Mouse (Mus musculus): ENCODE data around the gene Ube2d2b. TPM values are rescaled to one million over a fixed set of nuclear protein-coding genes. Genes with fewer than 3 reads are reported as not detected.

Ube2d2b gene
- polyA plus RNA-seq, 1 experiment from 2014 or later, result 0.21 TPM

- 0 out of 2 replicates have a peak, but pooled peaks cover 4% of the 10 kb centered on the region for H3K36me3 ChIP-seq (ENCODE audit: control insufficient read depth, insufficient read depth, low read length)
- H3K27ac ChIP-seq (ENCODE audit: low read length), result no peak overlapping the region
- H3K9me3 ChIP-seq (replicated peaks; ENCODE audit: control insufficient read depth, low read length), result 0 out of 2 replicates have a peak, but pooled peaks cover 4% of the 10 kb centered on the region
- H3K4me2 ChIP-seq (ENCODE audit: low read depth, low read length), result no peak overlapping the region
- ATAC-seq (ENCODE audit: insufficient read depth, low FRiP score), result no peak
- 75% methylated on average over 5 of the region's 5 CpGs for WGBS
- no peak overlapping the region for H3K9ac ChIP-seq (ENCODE audit: low read length)
- no peaks in the 10 kb centered on the region for H3K27me3 ChIP-seq (ENCODE audit: control insufficient read depth, insufficient read depth, low read length)
- no peak overlapping the region for H3K4me3 ChIP-seq (replicated peaks; ENCODE audit: low read length)
- 0 out of 2 replicates have a peak, but pooled peaks cover 3% of the 10 kb centered on the region for H3K4me1 ChIP-seq (ENCODE audit: control insufficient read depth, insufficient read depth, low read length)
These were observed 17.4 kb downstream of the Ube2d2b start for GRCm38 (mm10) chr5:107847349-107847748.

GRCm38 (mm10) chr5:107847817-107848216 is 17.9 kb downstream of the Ube2d2b start:
- 0 out of 2 replicates have a peak, but pooled peaks cover 3% of the 10 kb centered on the region for H3K4me1 ChIP-seq (ENCODE audit: control insufficient read depth, insufficient read depth, low read length)
- no peak overlapping the region for H3K9ac ChIP-seq (ENCODE audit: low read length)
- no peak overlapping the region for H3K4me2 ChIP-seq (ENCODE audit: low read depth, low read length)
- ATAC-seq (ENCODE audit: insufficient read depth, low FRiP score), result no peak
- 79% methylated on average over 2 of the region's 2 CpGs for WGBS
- H3K27ac ChIP-seq (ENCODE audit: low read length), result no peak overlapping the region
- 0 out of 2 replicates have a peak, but pooled peaks cover 4% of the 10 kb centered on the region for H3K36me3 ChIP-seq (ENCODE audit: control insufficient read depth, insufficient read depth, low read length)
- H3K27me3 ChIP-seq (ENCODE audit: control insufficient read depth, insufficient read depth, low read length), result no peaks in the 10 kb centered on the region
- no peak overlapping the region for H3K4me3 ChIP-seq (replicated peaks; ENCODE audit: low read length)
- H3K9me3 ChIP-seq (replicated peaks; ENCODE audit: control insufficient read depth, low read length), result 0 out of 2 replicates have a peak, but pooled peaks cover 4% of the 10 kb centered on the region

- H3K27me3 ChIP-seq (ENCODE audit: control insufficient read depth, insufficient read depth, low read length), result no peaks in the 10 kb centered on the region
- peaks cover 3% of the 10 kb centered on the region for H3K4me1 ChIP-seq (ENCODE audit: control insufficient read depth, insufficient read depth, low read length)
- 87% methylated on average over 4 of the region's 4 CpGs for WGBS
- no peak overlapping the region for H3K9ac ChIP-seq (ENCODE audit: low read length)
- H3K9me3 ChIP-seq (replicated peaks; ENCODE audit: control insufficient read depth, low read length), result 0 out of 2 replicates have a peak, but pooled peaks cover 4% of the 10 kb centered on the region
- ATAC-seq (ENCODE audit: insufficient read depth, low FRiP score), result no peak
- H3K27ac ChIP-seq (ENCODE audit: low read length), result no peak overlapping the region
- no peak overlapping the region for H3K4me2 ChIP-seq (ENCODE audit: low read depth, low read length)
- H3K4me3 ChIP-seq (replicated peaks; ENCODE audit: low read length), result no peak overlapping the region
- 0 out of 2 replicates have a peak, but pooled peaks cover 4% of the 10 kb centered on the region for H3K36me3 ChIP-seq (ENCODE audit: control insufficient read depth, insufficient read depth, low read length)
These were observed 19.1 kb downstream of the Ube2d2b start for GRCm38 (mm10) chr5:107848964-107849363.

GRCm38 (mm10) chr5:107853807-107854206 is 23.9 kb downstream of the Ube2d2b start:
- whole genome bisulfite sequencing, result 25% methylated on average over 6 of the region's 6 CpGs
- 0 out of 2 replicates have a peak, but pooled peaks cover 4% of the 10 kb centered on the region for H3K9me3 ChIP-seq (replicated peaks; ENCODE audit: control insufficient read depth, low read length)
- H3K4me1 ChIP-seq (ENCODE audit: control insufficient read depth, insufficient read depth, low read length), result peaks cover 6% of the 10 kb centered on the region
- 0 out of 2 replicates have a peak, but pooled peaks cover 4% of the 10 kb centered on the region for H3K36me3 ChIP-seq (ENCODE audit: control insufficient read depth, insufficient read depth, low read length)
- H3K27me3 ChIP-seq (ENCODE audit: control insufficient read depth, insufficient read depth, low read length), result no peaks in the 10 kb centered on the region
- no peak overlapping the region for H3K4me2 ChIP-seq (ENCODE audit: low read depth, low read length)
- ATAC-seq (ENCODE audit: insufficient read depth, low FRiP score), result 0 out of 2 replicates have a peak, but pooled peaks have one; percentile 29
- H3K27ac ChIP-seq (ENCODE audit: low read length), result peak overlapping the region; percentile 72
- H3K9ac ChIP-seq (ENCODE audit: low read length), result 0 out of 2 replicates have a peak overlapping the region, but pooled peaks have one; percentile 33
- H3K4me3 ChIP-seq (replicated peaks; ENCODE audit: low read length), result no peak overlapping the region

GRCm38 (mm10) chr5:107854556-107854955 is 24.7 kb downstream of the Ube2d2b start:
- 65% methylated on average over 3 of the region's 3 CpGs for WGBS
- 0 out of 2 replicates have a peak, but pooled peaks cover 4% of the 10 kb centered on the region for H3K36me3 ChIP-seq (ENCODE audit: control insufficient read depth, insufficient read depth, low read length)
- no peak for ATAC-seq (ENCODE audit: insufficient read depth, low FRiP score)
- H3K27me3 ChIP-seq (ENCODE audit: control insufficient read depth, insufficient read depth, low read length), result no peaks in the 10 kb centered on the region
- no peak overlapping the region for H3K27ac ChIP-seq (ENCODE audit: low read length)
- H3K9me3 ChIP-seq (replicated peaks; ENCODE audit: control insufficient read depth, low read length), result 0 out of 2 replicates have a peak, but pooled peaks cover 4% of the 10 kb centered on the region
- H3K4me1 ChIP-seq (ENCODE audit: control insufficient read depth, insufficient read depth, low read length), result peaks cover 6% of the 10 kb centered on the region
- H3K4me2 ChIP-seq (ENCODE audit: low read depth, low read length), result no peak overlapping the region
- H3K4me3 ChIP-seq (replicated peaks; ENCODE audit: low read length), result no peak overlapping the region
- no peak overlapping the region for H3K9ac ChIP-seq (ENCODE audit: low read length)

GRCm38 (mm10) chr5:107855546-107855945 is 25.6 kb downstream of the Ube2d2b start:
- Histone ChIP-seq H3K9ac (ENCODE audit: low read length) (no peak overlapping the region), H3K4me2 (ENCODE audit: low read depth, low read length) (no peak overlapping the region), H3K27me3 (ENCODE audit: control insufficient read depth, insufficient read depth, low read length) (no peaks in the 10 kb centered on the region), H3K4me3 (replicated peaks; ENCODE audit: low read length) (no peak overlapping the region), H3K36me3 (ENCODE audit: control insufficient read depth, insufficient read depth, low read length) (no peaks in the 10 kb centered on the region), H3K4me1 (ENCODE audit: control insufficient read depth, insufficient read depth, low read length) (peaks cover 6% of the 10 kb centered on the region), H3K27ac (ENCODE audit: low read length) (no peak overlapping the region), H3K9me3 (replicated peaks; ENCODE audit: control insufficient read depth, low read length) (no peaks in the 10 kb centered on the region)
- WGBS, result 58% methylated on average over 2 of the region's 2 CpGs
- no peak for ATAC-seq (ENCODE audit: insufficient read depth, low FRiP score)

GRCm38 (mm10) chr5:107858963-107859362 is 29.1 kb downstream of the Ube2d2b start:
- Histone ChIP-seq H3K4me1 (ENCODE audit: control insufficient read depth, insufficient read depth, low read length) (peaks cover 3% of the 10 kb centered on the region), H3K27me3 (ENCODE audit: control insufficient read depth, insufficient read depth, low read length) (no peaks in the 10 kb centered on the region), H3K27ac (ENCODE audit: low read length) (no peak overlapping the region), H3K9ac (ENCODE audit: low read length) (no peak overlapping the region), H3K4me3 (replicated peaks; ENCODE audit: low read length) (no peak overlapping the region), H3K36me3 (ENCODE audit: control insufficient read depth, insufficient read depth, low read length) (no peaks in the 10 kb centered on the region), H3K9me3 (replicated peaks; ENCODE audit: control insufficient read depth, low read length) (no peaks in the 10 kb centered on the region), H3K4me2 (ENCODE audit: low read depth, low read length) (no peak overlapping the region)
- no peak for ATAC-seq (ENCODE audit: insufficient read depth, low FRiP score)
- WGBS, result 48% methylated on average over 2 of the region's 2 CpGs

- Histone ChIP-seq H3K9me3 (replicated peaks; ENCODE audit: control insufficient read depth, low read length) (no peaks in the 10 kb centered on the region), H3K4me3 (replicated peaks; ENCODE audit: low read length) (no peak overlapping the region), H3K9ac (ENCODE audit: low read length) (no peak overlapping the region), H3K27me3 (ENCODE audit: control insufficient read depth, insufficient read depth, low read length) (no peaks in the 10 kb centered on the region), H3K4me1 (ENCODE audit: control insufficient read depth, insufficient read depth, low read length) (peaks cover 3% of the 10 kb centered on the region), H3K4me2 (ENCODE audit: low read depth, low read length) (no peak overlapping the region), H3K27ac (ENCODE audit: low read length) (no peak overlapping the region), H3K36me3 (ENCODE audit: control insufficient read depth, insufficient read depth, low read length) (no peaks in the 10 kb centered on the region)
- ATAC-seq (ENCODE audit: insufficient read depth, low FRiP score), result no peak
- 51% methylated on average over 3 of the region's 3 CpGs for WGBS
These were observed 34.1 kb downstream of the Ube2d2b start for GRCm38 (mm10) chr5:107863971-107864370.

GRCm38 (mm10) chr5:107866127-107867126 is 36.5 kb downstream of the Ube2d2b start:
- Histone ChIP-seq H3K9me3 (replicated peaks; ENCODE audit: control insufficient read depth, low read length) (no peaks in the 10 kb centered on the region), H3K27ac (ENCODE audit: low read length) (no peak overlapping the region), H3K27me3 (ENCODE audit: control insufficient read depth, insufficient read depth, low read length) (no peaks in the 10 kb centered on the region), H3K9ac (ENCODE audit: low read length) (no peak overlapping the region), H3K4me1 (ENCODE audit: control insufficient read depth, insufficient read depth, low read length) (peaks cover 3% of the 10 kb centered on the region), H3K4me2 (ENCODE audit: low read depth, low read length) (no peak overlapping the region; the same call in 1 of the 2 replicates), H3K36me3 (ENCODE audit: control insufficient read depth, insufficient read depth, low read length) (no peaks in the 10 kb centered on the region), H3K4me3 (replicated peaks; ENCODE audit: low read length) (no peak overlapping the region)
- ATAC-seq (ENCODE audit: insufficient read depth, low FRiP score), result no peak
- 31% methylated on average over 2 of the region's 2 CpGs for WGBS

All from stomach, embryonic 16.5 days (tissue).